Mouse (Mus musculus) embryonic fibroblast, embryonic 13.5 days (primary cell): ENCODE data around the gene Hfm1.

Experiments used
- CTCF ChIP-seq: IDR thresholded peaks from 2 replicates; pipeline ENCODE4 v1.5.1; 2011; ENCODE audit warnings: mild to moderate bottlenecking, control low read depth, low read length, moderate library complexity, borderline replicate concordance; ENCODE audit not compliant: insufficient read depth
- POLR2A ChIP-seq: IDR thresholded peaks from 2 replicates; pipeline ENCODE4 v1.6.1; 2011; ENCODE audit warnings: low read depth, mild to moderate bottlenecking, control low read depth, low read length, moderate library complexity

- TF ChIP-seq POLR2A (no peak), CTCF (no peak)
These were observed 82.2 kb downstream of the Hfm1 start for GRCm38 (mm10) chr5:106843906-106844305.
